Mouse (Mus musculus) layer of hippocampus, adult 6 months (tissue): ENCODE data around the gene Scrg1. TPM values are rescaled to one million over a fixed set of nuclear protein-coding genes. Genes with fewer than 3 reads are reported as not detected.

ENCODE experiments used
- long read RNA-seq, 2 experiments: library from polyadenylated mRNA; unstranded; transcript quantifications; one replicate each; pipeline ENCODE4 v2.0.0; 2019 to 2020
- polyA plus RNA-seq: library from polyadenylated mRNA; unstranded; fragments of <200 nt; fragmentation: Nextera tagmentation; gene quantifications from 2 replicates; pipeline ENCODE4 v1.2.3, GENCODE M21; 2021

Scrg1 gene
- 114 and 156 TPM in 2 replicates for polyA plus RNA-seq
- long read RNA-seq, experiment 1, transcript Scrg1-201 (3 exons, 700 nt), result major isoform, 51 of 53 reads
- long read RNA-seq, experiment 1, partial matches to known transcripts, result 1 of 53 reads
- long read RNA-seq, experiment 1, other reads (novel, unspliced or antisense), result 1 of 53 reads
- long read RNA-seq, experiment 2, transcript Scrg1-201 (3 exons, 700 nt), result major isoform, 14 of 16 reads
- long read RNA-seq, experiment 2, partial matches to known transcripts, result 0 of 16 reads
- long read RNA-seq, experiment 2, other reads (novel, unspliced or antisense), result 2 of 16 reads

DNA sequence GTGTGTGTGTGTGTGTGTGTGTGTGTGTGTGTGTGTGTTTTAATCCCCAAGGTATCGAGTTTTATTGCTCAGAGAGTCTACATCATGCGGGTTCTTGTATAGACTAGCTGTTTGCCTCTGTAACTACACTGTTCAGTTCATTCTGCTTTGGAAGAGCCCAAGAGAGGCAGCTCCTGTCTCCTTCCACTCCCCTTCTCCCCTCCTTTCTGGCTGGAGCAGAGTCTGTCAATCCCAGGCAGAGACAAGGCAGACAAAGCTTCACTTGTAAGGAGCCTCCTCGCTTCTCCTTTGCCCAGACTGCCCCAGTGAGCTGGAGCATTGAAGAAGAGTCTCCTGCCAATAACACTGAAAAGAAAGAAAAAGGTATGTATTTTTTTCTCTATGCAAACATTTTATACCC is at the start of gene Scrg1:
Scrg1 (plus strand) TSS at position 159 of the 400 bp plus-strand sequence.

DNA sequence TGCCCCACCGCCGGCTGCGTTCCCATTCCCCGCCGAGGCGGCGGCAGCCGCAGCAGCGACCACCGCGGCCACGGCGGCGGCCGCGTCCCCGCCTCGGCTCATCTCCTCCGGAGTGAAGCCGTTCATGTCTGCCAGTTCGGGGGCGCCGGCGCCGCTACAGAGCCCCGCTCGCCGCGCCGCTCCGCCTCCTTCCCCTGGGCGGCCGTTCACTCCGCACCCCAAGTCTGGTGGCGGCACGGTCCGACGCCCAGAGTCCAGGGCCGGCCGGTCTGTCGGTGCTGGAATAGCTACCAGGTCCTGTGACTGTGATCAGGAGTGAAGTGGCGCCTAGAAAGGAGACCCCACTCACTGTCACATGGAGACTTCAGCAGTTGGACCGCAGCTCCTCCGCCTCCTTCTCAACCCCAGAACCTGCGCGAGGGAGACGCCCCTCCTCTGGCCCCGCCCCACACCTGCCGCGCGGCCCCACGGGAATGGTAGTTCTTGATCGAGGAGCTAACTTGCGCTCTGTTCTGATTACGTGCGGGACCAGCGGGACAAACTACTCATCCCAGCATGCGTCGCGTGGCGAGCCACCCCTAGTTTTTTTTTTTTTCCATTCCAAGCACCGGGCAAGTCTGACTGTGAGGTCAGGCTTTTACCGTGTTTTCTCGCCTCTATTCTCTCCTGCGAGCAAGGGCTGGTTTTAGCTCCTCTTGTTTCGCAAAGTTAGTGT is 31.9 kb downstream of the Scrg1 start, which contains the start of gene Sap30:
Sap30 (minus strand) TSS at position 420 of the 715 bp plus-strand sequence.

DNA sequence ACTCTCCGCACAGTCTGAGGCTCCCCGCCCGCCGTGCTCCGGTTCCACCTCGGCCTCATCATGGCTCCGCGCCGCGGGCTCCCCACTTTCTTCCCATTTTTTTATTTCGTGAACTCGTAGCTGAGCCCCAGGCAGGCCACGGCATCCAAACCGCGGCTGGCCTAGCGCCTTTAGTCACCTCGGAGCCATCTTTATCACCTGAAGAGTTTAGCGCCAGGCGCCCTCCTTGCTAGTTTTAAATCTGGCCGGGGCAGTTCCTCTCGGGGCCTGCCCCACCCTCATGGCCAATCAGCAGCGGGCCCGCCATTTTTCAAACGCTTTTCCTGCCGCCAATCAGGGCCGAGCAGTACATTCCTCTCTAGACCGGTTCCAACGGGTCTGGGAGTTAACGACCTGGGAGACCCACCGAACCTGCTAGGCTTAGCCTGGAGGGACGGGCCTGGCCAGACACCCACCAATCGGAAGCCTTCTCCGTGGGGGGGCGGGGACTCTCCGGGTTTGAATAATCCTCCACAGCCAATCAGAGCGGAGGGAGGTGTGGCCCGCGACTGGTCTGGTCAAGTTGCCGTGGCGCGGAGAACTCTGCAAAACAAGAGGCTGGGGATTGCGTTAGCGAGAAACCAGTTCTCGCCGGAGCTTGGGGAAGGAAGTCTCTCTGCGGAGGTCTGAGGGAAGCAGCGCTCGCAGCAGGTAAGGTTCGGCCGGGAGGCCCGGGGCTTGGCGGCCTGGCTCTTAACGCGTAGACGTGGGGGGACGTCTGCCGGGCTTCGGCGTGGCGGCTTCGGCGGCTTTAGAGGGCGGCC is 55.8 kb downstream of the Scrg1 start, which contains the start of gene Hmgb2:
Hmgb2 (plus strand) TSS at position 592 of the 803 bp plus-strand sequence.

Other genes with a start within 250 kb of the Scrg1 start
- gene Hand2, start 134.9 kb upstream of the Scrg1 start, polyA plus RNA-seq, result not detected in 2 replicates
- 17.4 and 18.3 TPM in 2 replicates for gene Sap30, start 31.9 kb downstream of the Scrg1 start, polyA plus RNA-seq
- 9.4 and 15.3 TPM in 2 replicates for gene Hmgb2, start 56.0 kb downstream of the Scrg1 start, polyA plus RNA-seq
- 3.4 and 3.5 TPM in 2 replicates for gene Galnt7, start 197.1 kb downstream of the Scrg1 start, polyA plus RNA-seq